Mouse (Mus musculus) spleen, adult 2 months (tissue): Measurements from ENCODE around the gene Ubxn10. TPM values are rescaled to one million over a fixed set of nuclear protein-coding genes. Genes with fewer than 3 reads are reported as not detected.

Experiments
- DNase-seq, 2 experiments: peaks; one replicate each; pipeline versions ENCODE4 v3.0.0 to v3.0.0-alpha.2; 2012 to 2021; ENCODE audit warnings: low spot score in 2 of 2, low read depth in 1 of 2
- H3K27ac ChIP-seq: fragments of 200-500 bp; 2 replicates; pipeline ENCODE4 v1.5.1; 2012; ENCODE audit warnings: low read length, inconsistent platforms; ENCODE audit not compliant: insufficient read depth
- H3K27me3 ChIP-seq: fragments of 200-500 bp; 2 replicates; pipeline ENCODE4 v1.6.1; 2012; ENCODE audit warnings: mild to moderate bottlenecking, moderate library complexity, low read length, inconsistent platforms; ENCODE audit not compliant: control insufficient read depth, insufficient read depth
- H3K36me3 ChIP-seq: fragments of 200-500 bp; 2 replicates; pipeline ENCODE4 v1.6.1; 2012; ENCODE audit warnings: mild to moderate bottlenecking, low read length, inconsistent platforms; ENCODE audit not compliant: control insufficient read depth, insufficient read depth
- H3K4me1 ChIP-seq: fragments of 200-500 bp; 2 replicates; pipeline ENCODE4 v1.6.1; 2011; ENCODE audit warnings: inconsistent platforms; ENCODE audit not compliant: control insufficient read depth, insufficient read depth, insufficient read length
- H3K4me3 ChIP-seq: fragments of 200-500 bp; 2 replicates; pipeline ENCODE4 v1.5.1; 2011; ENCODE audit warnings: mild to moderate bottlenecking, inconsistent platforms; ENCODE audit not compliant: insufficient read depth, insufficient read length; ENCODE audit errors: extremely low read depth
- CTCF ChIP-seq: fragments of 200-500 bp; IDR thresholded peaks from 2 replicates; pipeline ENCODE4 v1.5.1; 2011; ENCODE audit warnings: mild to moderate bottlenecking, inconsistent platforms; ENCODE audit not compliant: insufficient read depth, insufficient read length, insufficient replicate concordance; ENCODE audit errors: extremely low read depth
- POLR2A ChIP-seq: fragments of 200-500 bp; IDR thresholded peaks from 2 replicates; pipeline ENCODE4 v1.6.1; 2011; ENCODE audit warnings: low read depth, low read length, inconsistent platforms
- WGBS: fragments of 180-500 bp; shearing (Covaris S2); methylation state at CpG from one replicate; pipeline ENCODE4 v1.1.7; 2018; 5-methylcytosine and 5-hydroxymethylcytosine counted together
- polyA plus RNA-seq: library from polyadenylated mRNA; depleted of rRNA; stranded (reverse); fragments of >200 nt; gene quantifications from 2 replicates; pipeline ENCODE4 v1.2.3, GENCODE M21; 2012; rRNA removed

Gene Ubxn10
- polyA plus RNA-seq, 1 experiment, result 0.21 TPM

DNA sequence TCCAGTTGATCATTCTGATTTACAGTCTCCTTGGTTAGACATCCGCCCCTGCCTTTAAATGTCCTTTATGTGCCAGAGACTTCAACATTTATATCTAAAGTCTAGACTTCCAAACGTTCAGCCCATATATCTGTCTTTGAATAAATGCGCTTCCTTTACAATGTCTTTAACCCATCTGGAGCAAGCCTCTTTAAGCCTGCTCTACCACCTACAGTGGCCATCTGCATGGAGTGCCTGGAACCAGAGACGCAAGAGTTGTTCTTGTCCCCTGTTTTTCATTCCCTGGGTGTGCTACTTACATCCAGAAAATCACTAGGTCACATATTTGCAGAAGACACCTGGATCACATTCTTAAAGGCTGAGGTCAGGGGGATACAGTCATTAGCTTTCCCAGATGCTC lies 56.8 kb downstream of the Ubxn10 start:
- no peaks in the 10 kb centered on the region for H3K36me3 ChIP-seq
- 73% methylated on average over 4 of the region's 4 CpGs for WGBS
- no peaks in the 10 kb centered on the region for H3K27me3 ChIP-seq
- no peak for DNase-seq
- no peak overlapping the region for H3K27ac ChIP-seq
- no peak overlapping the region for H3K4me3 ChIP-seq
- TF ChIP-seq POLR2A (no peak), CTCF (no peak)
- H3K4me1 ChIP-seq, result no peaks in the 10 kb centered on the region

DNA sequence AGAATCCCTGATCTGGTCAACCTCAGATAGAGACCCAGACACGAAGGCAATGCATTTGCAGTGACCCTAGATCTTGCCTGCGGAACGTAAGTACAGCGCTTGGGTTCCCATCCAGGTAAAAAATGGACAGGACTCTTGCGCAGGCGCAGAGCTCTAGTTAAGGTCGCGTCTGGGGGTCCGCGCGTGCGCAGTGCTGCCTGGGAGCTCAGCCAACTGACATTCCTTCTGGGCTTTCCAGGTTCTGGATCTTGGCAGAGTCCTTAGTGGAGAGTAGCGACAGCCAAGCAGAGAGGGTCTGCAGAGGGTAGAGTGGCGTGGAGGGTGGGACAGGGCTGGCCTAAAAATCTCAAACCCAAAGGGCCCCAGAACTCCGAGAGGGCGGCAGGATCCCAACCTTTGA lies 59.4 kb downstream of the Ubxn10 start:
- no peak for DNase-seq
- TF ChIP-seq POLR2A (no peak), CTCF (no peak)
- Histone ChIP-seq H3K4me1 (no peaks in the 10 kb centered on the region), H3K27ac (no peak overlapping the region), H3K27me3 (no peaks in the 10 kb centered on the region), H3K4me3 (no peak overlapping the region), H3K36me3 (no peaks in the 10 kb centered on the region)
- WGBS, result 26% methylated on average over 16 of the region's 16 CpGs

GRCm38 (mm10) chr4:138676480-138676879 lies 60.5 kb downstream of the Ubxn10 start:
- no peak overlapping the region for H3K4me3 ChIP-seq
- H3K36me3 ChIP-seq, result no peaks in the 10 kb centered on the region
- no peaks in the 10 kb centered on the region for H3K4me1 ChIP-seq
- 20% methylated on average over 16 of the region's 16 CpGs for WGBS
- DNase-seq, result no peak
- H3K27ac ChIP-seq, result no peak overlapping the region
- no peaks in the 10 kb centered on the region for H3K27me3 ChIP-seq
- no peak for TF ChIP-seq POLR2A

DNA sequence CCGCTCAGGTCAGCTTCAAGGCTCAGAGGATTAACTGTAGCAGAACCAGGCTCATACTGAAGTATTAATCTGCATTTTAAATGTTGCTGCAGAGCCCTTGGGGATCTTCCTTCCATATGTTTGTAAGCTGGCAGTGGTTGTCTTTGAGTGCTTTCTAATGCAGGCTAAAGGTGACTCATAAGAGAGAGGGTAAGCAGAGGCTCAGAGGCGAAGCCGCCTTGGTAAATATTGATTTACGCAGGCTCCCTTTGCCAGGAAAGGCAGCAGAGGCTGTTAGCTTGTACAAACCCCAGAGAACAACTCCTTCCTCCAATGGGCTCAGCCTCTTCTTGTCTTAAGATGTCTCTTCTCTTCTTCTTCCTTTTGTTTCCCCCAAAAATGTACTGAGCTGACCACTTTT lies 64.8 kb downstream of the Ubxn10 start:
- TF ChIP-seq CTCF (no peak), POLR2A (no peak)
- H3K27me3 ChIP-seq, result no peaks in the 10 kb centered on the region
- H3K36me3 ChIP-seq, result no peaks in the 10 kb centered on the region
- WGBS, result 74% methylated on average over 4 of the region's 4 CpGs
- no peaks in the 10 kb centered on the region for H3K4me1 ChIP-seq
- no peak for DNase-seq
- no peak overlapping the region for H3K27ac ChIP-seq
- no peak overlapping the region for H3K4me3 ChIP-seq

DNA sequence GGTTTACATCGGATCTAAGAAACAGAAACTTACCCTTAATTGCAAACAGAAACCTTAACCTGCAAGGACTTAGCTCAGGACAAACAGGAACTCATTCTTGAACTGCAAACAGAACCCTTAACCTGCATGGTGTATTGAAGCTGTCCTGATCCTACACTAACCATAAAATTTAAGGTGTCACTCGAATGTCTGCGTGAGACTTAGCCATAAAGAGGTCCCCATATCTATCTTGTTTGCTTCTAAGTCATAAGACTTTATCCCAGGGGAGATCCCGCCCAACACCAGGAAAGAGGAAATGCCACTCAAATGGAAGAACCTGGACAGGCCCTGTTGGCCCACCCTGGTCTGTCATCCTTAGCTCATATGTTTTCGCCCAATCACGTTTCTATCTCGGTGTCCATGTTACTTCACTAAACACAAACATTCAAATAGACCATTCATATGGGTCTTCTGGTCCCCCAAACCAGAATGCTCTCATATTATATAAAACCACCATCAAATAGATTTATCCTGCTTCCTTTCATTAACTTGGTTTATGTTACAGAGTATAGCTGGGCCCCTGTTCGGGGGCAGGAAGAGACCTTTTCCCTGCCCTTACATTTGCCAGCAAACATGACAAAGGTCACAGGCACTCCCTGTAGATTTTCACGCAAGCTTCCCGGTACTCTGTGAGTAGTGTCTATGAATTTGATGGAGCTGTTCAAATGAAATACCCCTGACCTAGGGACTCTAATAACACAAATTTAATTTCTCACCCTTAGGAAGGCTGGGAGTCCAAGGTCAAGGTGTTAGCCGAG lies 66.7 kb downstream of the Ubxn10 start:
- DNase-seq, result no peak
- Histone ChIP-seq H3K27me3 (no peaks in the 10 kb centered on the region), H3K36me3 (no peaks in the 10 kb centered on the region), H3K4me3 (no peak overlapping the region), H3K27ac (no peak overlapping the region), H3K4me1 (no peaks in the 10 kb centered on the region)
- TF ChIP-seq CTCF (no peak), POLR2A (no peak)
- WGBS, result 80% methylated on average over 11 of the region's 11 CpGs

DNA sequence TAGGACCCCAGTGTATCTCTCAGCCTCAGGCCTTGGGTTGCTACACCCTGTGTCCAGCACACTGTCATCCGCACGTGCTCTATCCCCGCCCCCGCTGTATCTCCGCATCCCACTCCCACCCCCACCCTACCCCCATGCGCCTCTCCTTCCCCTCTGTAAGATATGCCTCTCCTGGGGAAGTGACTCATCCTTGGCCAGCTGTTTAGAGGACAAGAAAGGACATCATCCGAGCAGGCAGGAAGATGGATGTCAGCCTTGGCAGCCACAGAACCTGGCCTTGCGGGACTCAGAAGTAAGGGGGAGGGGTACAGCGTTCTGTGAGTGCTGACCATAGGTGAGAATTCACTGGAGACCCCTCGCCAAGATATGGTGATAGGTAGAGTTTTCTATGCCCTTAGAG lies 70.4 kb downstream of the Ubxn10 start:
- H3K4me1 ChIP-seq, result no peaks in the 10 kb centered on the region
- no peak for DNase-seq
- 58% methylated on average over 10 of the region's 10 CpGs for WGBS
- no peaks in the 10 kb centered on the region for H3K36me3 ChIP-seq
- no peak overlapping the region for H3K27ac ChIP-seq
- no peak overlapping the region for H3K4me3 ChIP-seq
- H3K27me3 ChIP-seq, result no peaks in the 10 kb centered on the region
- no peak for TF ChIP-seq CTCF
- TF ChIP-seq POLR2A, result no peak

GRCm38 (mm10) chr4:138659936-138660602 lies 76.9 kb downstream of the Ubxn10 start:
- Histone ChIP-seq H3K27ac (no peak overlapping the region), H3K4me1 (no peaks in the 10 kb centered on the region), H3K27me3 (no peaks in the 10 kb centered on the region), H3K4me3 (no peak overlapping the region), H3K36me3 (no peaks in the 10 kb centered on the region)
- TF ChIP-seq CTCF (no peak), POLR2A (no peak)
- no peak for DNase-seq
- 85% methylated on average over 11 of the region's 11 CpGs for WGBS

Other genes starting within 250 kb of the Ubxn10 start
- gene Vwa5b1, start 101.3 kb downstream of the Ubxn10 start, polyA plus RNA-seq, result not detected in 2 replicates
- 0.02 TPM in 1 of 2 replicates, not detected in the other for gene Pla2g2c, start 12.4 kb downstream of the Ubxn10 start, polyA plus RNA-seq
- 1.9 TPM in 2 replicates for gene Pla2g2f, start 20.5 kb upstream of the Ubxn10 start, polyA plus RNA-seq
- 56.9 and 77.6 TPM in 2 replicates for gene Pla2g2d, start 38.6 kb upstream of the Ubxn10 start, polyA plus RNA-seq
- 43.7 and 65.5 TPM in 2 replicates for gene Pla2g5, start 126.3 kb upstream of the Ubxn10 start, polyA plus RNA-seq
- gene Gm13030, start 136.8 kb upstream of the Ubxn10 start, polyA plus RNA-seq, result not detected in 2 replicates
- gene Pla2g2e, start 140.8 kb upstream of the Ubxn10 start, polyA plus RNA-seq, result 0.09 TPM in 1 of 2 replicates, not detected in the other
- 3.6 and 4.3 TPM in 2 replicates for gene Otud3, start 176.8 kb upstream of the Ubxn10 start, polyA plus RNA-seq
- gene Rnf186, start 229.9 kb upstream of the Ubxn10 start, polyA plus RNA-seq, result 0.06 and 0.07 TPM in 2 replicates
- gene Tmco4, start 235.7 kb upstream of the Ubxn10 start, polyA plus RNA-seq, result 18.4 and 21.8 TPM in 2 replicates